Mouse (Mus musculus) megakaryocyte, embryonic 14.5 days (primary cell): Measurements from ENCODE around the gene Tubb2b. TPM values are rescaled to one million over a fixed set of nuclear protein-coding genes. Genes with fewer than 3 reads are reported as not detected.

Experiments
- H3K27me3 ChIP-seq: replicated peaks from 2 replicates; pipeline ENCODE3; 2012; ENCODE audit warnings: inconsistent platforms
- H3K36me3 ChIP-seq: replicated peaks from 2 replicates; pipeline ENCODE3; 2012; ENCODE audit warnings: low read length, inconsistent platforms, mixed read lengths
- H3K4me1 ChIP-seq: 2 replicates; pipeline ENCODE4 v1.6.1; 2012; ENCODE audit warnings: inconsistent platforms
- H3K4me3 ChIP-seq: replicated peaks from 2 replicates; pipeline ENCODE3; 2012; ENCODE audit warnings: moderate library complexity, mild to moderate bottlenecking, inconsistent platforms
- H3K9me3 ChIP-seq: 2 replicates; pipeline ENCODE4 v1.6.1; 2012; ENCODE audit warnings: inconsistent platforms
- FLI1 ChIP-seq: IDR thresholded peaks from 2 replicates; pipeline ENCODE4 v1.6.1; 2012; ENCODE audit warnings: low read length, inconsistent platforms, mixed read lengths
- GATA1 ChIP-seq: IDR thresholded peaks from 3 replicates; pipeline ENCODE4 v1.6.1; 2012; ENCODE audit warnings: mixed read lengths, low read length, inconsistent platforms, borderline replicate concordance
- polyA plus RNA-seq: library from polyadenylated mRNA; stranded (reverse); fragments of >175 nt; gene quantifications from 2 replicates; pipeline ENCODE4 v1.2.3, GENCODE M21; 2012; ENCODE audit warnings: low replicate concordance; ENCODE audit not compliant: insufficient read depth

Tubb2b gene
- 11.0 and 15.6 TPM in 2 replicates for polyA plus RNA-seq

- H3K27me3 ChIP-seq = peaks cover 72% of the 10 kb centered on the region
Observed at GRCm38 (mm10) chr13:34130226-34130731, at the start of gene Tubb2b. Gene Tubb2b, minus strand, starts transcription at chr13:34130466.

GRCm38 (mm10) chr13:34174025-34174424, 43.8 kb upstream of the Tubb2b start:
- TF ChIP-seq GATA1 = no peak
- TF ChIP-seq FLI1 = no peak
- H3K4me1 ChIP-seq = peaks cover 10% of the 10 kb centered on the region
- H3K27me3 ChIP-seq = no peaks in the 10 kb centered on the region
- H3K9me3 ChIP-seq = no peaks in the 10 kb centered on the region
- H3K36me3 ChIP-seq = peaks cover 33% of the 10 kb centered on the region
- H3K4me3 ChIP-seq = no peak overlapping the region

More at GRCm38 (mm10) chr13:34130226-34130731, at the start of gene Tubb2b:
- no peak for TF ChIP-seq GATA1
- no peak for TF ChIP-seq FLI1
- Histone ChIP-seq H3K4me1 (peaks cover 44% of the 10 kb centered on the region), H3K4me3 (peak within 1 kb of the TSS; percentile 94), H3K36me3 (no peaks in the 10 kb centered on the region), H3K9me3 (no peaks in the 10 kb centered on the region)

GRCm38 (mm10) chr13:34163304-34163975, 33.2 kb upstream of the Tubb2b start:
- peak overlapping the region; percentile 100 for H3K4me3 ChIP-seq
- H3K27me3 ChIP-seq = no peaks in the 10 kb centered on the region
- peaks cover 34% of the 10 kb centered on the region for H3K4me1 ChIP-seq
- H3K36me3 ChIP-seq = peaks cover 13% of the 10 kb centered on the region
- no peak for TF ChIP-seq FLI1
- TF ChIP-seq GATA1 = no peak
- H3K9me3 ChIP-seq = no peaks in the 10 kb centered on the region

GRCm38 (mm10) chr13:34162491-34163303, 32.4 kb upstream of the Tubb2b start, which contains the start of gene Psmg4:
Gene Psmg4, plus strand, starts transcription at chr13:34162964.
- Histone ChIP-seq H3K27me3 (no peaks in the 10 kb centered on the region), H3K4me3 (peak within 1 kb of the TSS; percentile 100), H3K4me1 (peaks cover 34% of the 10 kb centered on the region), H3K36me3 (peaks cover 13% of the 10 kb centered on the region), H3K9me3 (no peaks in the 10 kb centered on the region)
- TF ChIP-seq GATA1 (no peak), FLI1 (no peak)

GRCm38 (mm10) chr13:34159926-34160325, 29.7 kb upstream of the Tubb2b start:
- Histone ChIP-seq H3K4me1 (peaks cover 52% of the 10 kb centered on the region), H3K36me3 (no peaks in the 10 kb centered on the region), H3K4me3 (no peak overlapping the region), H3K9me3 (no peaks in the 10 kb centered on the region), H3K27me3 (no peaks in the 10 kb centered on the region)
- TF ChIP-seq FLI1 = no peak
- TF ChIP-seq GATA1 = no peak

GRCm38 (mm10) chr13:34157596-34158157, 27.4 kb upstream of the Tubb2b start:
- TF ChIP-seq GATA1 (no peak), FLI1 (no peak)
- Histone ChIP-seq H3K4me3 (no peak overlapping the region), H3K27me3 (no peaks in the 10 kb centered on the region), H3K4me1 (peaks cover 53% of the 10 kb centered on the region), H3K36me3 (no peaks in the 10 kb centered on the region), H3K9me3 (no peaks in the 10 kb centered on the region)

GRCm38 (mm10) chr13:34156840-34157185, 26.5 kb upstream of the Tubb2b start:
- Histone ChIP-seq H3K4me3 (no peak overlapping the region), H3K9me3 (no peaks in the 10 kb centered on the region), H3K4me1 (peaks cover 50% of the 10 kb centered on the region), H3K36me3 (no peaks in the 10 kb centered on the region), H3K27me3 (no peaks in the 10 kb centered on the region)
- TF ChIP-seq GATA1 (no peak), FLI1 (no peak)

- Histone ChIP-seq H3K4me1 (peaks cover 50% of the 10 kb centered on the region), H3K27me3 (peaks cover 5% of the 10 kb centered on the region), H3K9me3 (no peaks in the 10 kb centered on the region), H3K36me3 (no peaks in the 10 kb centered on the region), H3K4me3 (no peak overlapping the region)
- TF ChIP-seq GATA1 = no peak
- TF ChIP-seq FLI1 = no peak
Observed at GRCm38 (mm10) chr13:34156133-34156839, 26.0 kb upstream of the Tubb2b start.

- H3K4me1 ChIP-seq = peaks cover 56% of the 10 kb centered on the region
- H3K9me3 ChIP-seq = no peaks in the 10 kb centered on the region
- TF ChIP-seq GATA1 (no peak), FLI1 (no peak)
- no peaks in the 10 kb centered on the region for H3K36me3 ChIP-seq
- peaks cover 11% of the 10 kb centered on the region for H3K27me3 ChIP-seq
- H3K4me3 ChIP-seq = no peak overlapping the region
Observed at GRCm38 (mm10) chr13:34154931-34155272, 24.6 kb upstream of the Tubb2b start.
